Mouse (Mus musculus) heart, embryonic 16.5 days (tissue): ENCODE data around the gene 2810004N23Rik. TPM values are rescaled to one million over a fixed set of nuclear protein-coding genes. Genes with fewer than 3 reads are reported as not detected.

Source experiments
- ATAC-seq: fragments of 200-750 bp; cut with Nextera tagmentation; replicated peaks from 2 replicates; pipeline ENCODE4 v1.8.0; 2017; ENCODE audit warnings: moderate number of reproducible peaks; ENCODE audit not compliant: insufficient read depth, low FRiP score; ENCODE audit errors: extremely low read depth
- H3K27ac ChIP-seq: fragments of 300-500 bp; sonication (generic); 2 replicates; pipeline ENCODE4 v1.5.1; 2014; ENCODE audit warnings: mild to moderate bottlenecking, low read length, control low read depth, moderate library complexity
- H3K27me3 ChIP-seq: fragments of 300-500 bp; sonication (generic); 2 replicates; pipeline ENCODE4 v1.6.1; 2014; ENCODE audit warnings: low read length, mixed read lengths; ENCODE audit not compliant: control insufficient read depth, insufficient read depth
- H3K36me3 ChIP-seq: fragments of 300-500 bp; sonication (generic); 2 replicates; pipeline ENCODE4 v1.6.1; 2014; ENCODE audit not compliant: control insufficient read depth, insufficient read depth
- H3K4me1 ChIP-seq: fragments of 300-500 bp; sonication (generic); 2 replicates; pipeline ENCODE4 v1.6.1; 2014; ENCODE audit warnings: low read length, mixed read lengths; ENCODE audit not compliant: control insufficient read depth, insufficient read depth
- H3K4me2 ChIP-seq: fragments of 300-500 bp; sonication (generic); 2 replicates; pipeline ENCODE4 v1.6.1; 2014; ENCODE audit warnings: low read depth, mild to moderate bottlenecking, control low read depth, low read length
- H3K4me3 ChIP-seq: fragments of 300-500 bp; sonication (generic); 2 replicates; pipeline ENCODE4 v1.5.1; 2014; ENCODE audit warnings: mild to moderate bottlenecking, control low read depth, low read length
- H3K9ac ChIP-seq: fragments of 300-500 bp; sonication (generic); 2 replicates; pipeline ENCODE4 v1.6.1; 2014; ENCODE audit warnings: low read length, control low read depth
- H3K9me3 ChIP-seq: fragments of 300-500 bp; sonication (generic); replicated peaks from 2 replicates; pipeline ENCODE4 v1.6.1; 2016; ENCODE audit warnings: low read length; ENCODE audit not compliant: control insufficient read depth
- WGBS: fragments of 180-500 bp; shearing (Covaris S2); extraction: QIAGEN DNeasy Blood & Tissue Kit; methylation state at CpG from one replicate; pipeline ENCODE4 v1.1.7; 2014; 5-methylcytosine and 5-hydroxymethylcytosine counted together
- polyA plus RNA-seq: library from polyadenylated mRNA; unstranded; fragments of >200 nt; fragmentation: Nextera tagmentation; extraction: Ambion mirVana; gene quantifications from 2 replicates; pipeline ENCODE4 v1.2.1, GENCODE M21; 2015

Gene 2810004N23Rik
- polyA plus RNA-seq, 1 experiment from 2014 or later: 52.2 TPM

GRCm38 (mm10) chr8:124872081-124872480 lies 9.2 kb upstream of the 2810004N23Rik start:
- H3K27ac ChIP-seq: no peak overlapping the region
- H3K4me1 ChIP-seq: peaks cover 22% of the 10 kb centered on the region
- H3K9ac ChIP-seq: no peak overlapping the region
- 88% methylated on average over 7 of the region's 7 CpGs for WGBS
- H3K9me3 ChIP-seq: no peaks in the 10 kb centered on the region
- H3K36me3 ChIP-seq: peaks cover 41% of the 10 kb centered on the region
- H3K4me3 ChIP-seq: no peak overlapping the region
- ATAC-seq: no peak
- H3K27me3 ChIP-seq: no peaks in the 10 kb centered on the region
- no peak overlapping the region for H3K4me2 ChIP-seq

GRCm38 (mm10) chr8:124871474-124871873 lies 8.6 kb upstream of the 2810004N23Rik start:
- Histone ChIP-seq H3K27me3 (no peaks in the 10 kb centered on the region), H3K36me3 (peaks cover 38% of the 10 kb centered on the region), H3K27ac (no peak overlapping the region), H3K4me2 (no peak overlapping the region), H3K4me3 (no peak overlapping the region), H3K4me1 (peaks cover 27% of the 10 kb centered on the region), H3K9ac (no peak overlapping the region), H3K9me3 (no peaks in the 10 kb centered on the region)
- 88% methylated on average over 7 of the region's 7 CpGs for WGBS
- ATAC-seq: no peak

- Histone ChIP-seq H3K9me3 (no peaks in the 10 kb centered on the region), H3K4me1 (peaks cover 35% of the 10 kb centered on the region), H3K9ac (no peak overlapping the region), H3K4me2 (no peak overlapping the region), H3K27me3 (no peaks in the 10 kb centered on the region), H3K27ac (no peak overlapping the region), H3K4me3 (no peak overlapping the region), H3K36me3 (peaks cover 32% of the 10 kb centered on the region)
- WGBS: 60% methylated on average over 6 of the region's 6 CpGs
- ATAC-seq: no peak
Measured at GRCm38 (mm10) chr8:124869708-124870107, 6.8 kb upstream of the 2810004N23Rik start.

GRCm38 (mm10) chr8:124867126-124867525 lies 4.2 kb upstream of the 2810004N23Rik start:
- Histone ChIP-seq H3K4me3 (no peak overlapping the region), H3K9me3 (no peaks in the 10 kb centered on the region), H3K9ac (no peak overlapping the region), H3K27ac (no peak overlapping the region), H3K4me1 (peaks cover 37% of the 10 kb centered on the region), H3K27me3 (no peaks in the 10 kb centered on the region), H3K36me3 (peaks cover 13% of the 10 kb centered on the region), H3K4me2 (no peak overlapping the region)
- no peak for ATAC-seq
- 32% methylated on average over 2 of the region's 2 CpGs for WGBS

- H3K4me3 ChIP-seq: no peak overlapping the region
- no peaks in the 10 kb centered on the region for H3K27me3 ChIP-seq
- no peak for ATAC-seq
- peaks cover 9% of the 10 kb centered on the region for H3K36me3 ChIP-seq
- H3K4me2 ChIP-seq: no peak overlapping the region
- H3K4me1 ChIP-seq: peaks cover 42% of the 10 kb centered on the region
- no peak overlapping the region for H3K9ac ChIP-seq
- H3K9me3 ChIP-seq: no peaks in the 10 kb centered on the region
- no peak overlapping the region for H3K27ac ChIP-seq
- WGBS: 28% methylated on average over 3 of the region's 3 CpGs
Measured at GRCm38 (mm10) chr8:124866669-124867068, 3.7 kb upstream of the 2810004N23Rik start.

GRCm38 (mm10) chr8:124863729-124864128 lies 809 bp upstream of the 2810004N23Rik start:
- Histone ChIP-seq H3K9me3 (no peaks in the 10 kb centered on the region), H3K4me1 (peaks cover 63% of the 10 kb centered on the region), H3K4me3 (peak overlapping the region; percentile 93), H3K4me2 (peak overlapping the region; percentile 69), H3K9ac (peak overlapping the region; percentile 98), H3K27ac (peak overlapping the region; percentile 94; the same call in 1 of the 2 replicates), H3K36me3 (peaks cover 14% of the 10 kb centered on the region; the same call in 1 of the 2 replicates), H3K27me3 (no peaks in the 10 kb centered on the region)
- WGBS: 18% methylated on average over 8 of the region's 8 CpGs
- ATAC-seq: no peak

GRCm38 (mm10) chr8:124863163-124863677 lies 300 bp upstream of the 2810004N23Rik start:
- Histone ChIP-seq H3K4me3 (peak overlapping the region; percentile 93), H3K36me3 (peaks cover 19% of the 10 kb centered on the region), H3K4me2 (peak overlapping the region; percentile 69), H3K27ac (peak overlapping the region; percentile 94), H3K9ac (peak overlapping the region; percentile 98), H3K27me3 (no peaks in the 10 kb centered on the region), H3K4me1 (peaks cover 58% of the 10 kb centered on the region), H3K9me3 (no peaks in the 10 kb centered on the region)
- under 1% methylated on average over 33 of the region's 33 CpGs for WGBS
- ATAC-seq: peak; percentile 64

- Histone ChIP-seq H3K9ac (no peak overlapping the region; the same call in 1 of the 2 replicates), H3K4me3 (no peak overlapping the region), H3K4me1 (peaks cover 38% of the 10 kb centered on the region), H3K9me3 (peaks cover 3% of the 10 kb centered on the region), H3K27ac (peak overlapping the region; percentile 96), H3K4me2 (peak overlapping the region; percentile 41), H3K27me3 (no peaks in the 10 kb centered on the region), H3K36me3 (peaks cover 47% of the 10 kb centered on the region)
- peak; percentile 66 for ATAC-seq
- 55% methylated on average over 3 of the region's 3 CpGs for WGBS
Measured at GRCm38 (mm10) chr8:124860188-124860587, 2.7 kb downstream of the 2810004N23Rik start.

- H3K9ac ChIP-seq: 0 out of 2 replicates have a peak overlapping the region, but pooled peaks have one; percentile 9
- peak overlapping the region; percentile 96 for H3K27ac ChIP-seq
Measured at GRCm38 (mm10) chr8:124859466-124859865, 3.5 kb downstream of the 2810004N23Rik start.

More at GRCm38 (mm10) chr8:124859466-124859865, 3.5 kb downstream of the 2810004N23Rik start:
- Histone ChIP-seq H3K4me1 (peaks cover 34% of the 10 kb centered on the region), H3K4me3 (no peak overlapping the region), H3K27me3 (no peaks in the 10 kb centered on the region), H3K36me3 (peaks cover 54% of the 10 kb centered on the region), H3K4me2 (no peak overlapping the region), H3K9me3 (peaks cover 3% of the 10 kb centered on the region)
- no peak for ATAC-seq
